Mouse (Mus musculus) cerebellum, adult 18-20 months (tissue): ENCODE data around the gene Gm49383.
"Not testable (repeated sequence)": the region's sequence is repeated elsewhere in the genome, so short reads cannot be mapped to it uniquely, and the experiment has no call there.

Source experiments
- DNase-seq, 2 experiments: peaks; one replicate each; pipeline ENCODE4 v3.0.0; 2021

Gene Gm49383

GRCm38 (mm10) chr12:69198985-69199384 lies 2.1 kb upstream of the Gm49383 start:
- no peak for DNase-seq

GRCm38 (mm10) chr12:69198164-69198535 lies 1.2 kb upstream of the Gm49383 start, which contains the start of gene Dnaaf2:
TSS of gene Dnaaf2 (minus strand) at chr12:69198429.
- peak; percentile 66 to 74 for DNase-seq

- peak; percentile 47 to 67 for DNase-seq
These were observed 667 bp upstream of the Gm49383 start for GRCm38 (mm10) chr12:69197378-69198163.

GRCm38 (mm10) chr12:69192637-69193036 lies 4.3 kb downstream of the Gm49383 start:
- no peak for DNase-seq

GRCm38 (mm10) chr12:69191396-69191795 lies 5.5 kb downstream of the Gm49383 start:
- no peak for DNase-seq

GRCm38 (mm10) chr12:69190522-69190921 lies 6.4 kb downstream of the Gm49383 start:
- DNase-seq, result no peak

GRCm38 (mm10) chr12:69190074-69190473 lies 6.8 kb downstream of the Gm49383 start:
- no peak for DNase-seq

GRCm38 (mm10) chr12:69186811-69187471 lies 10.0 kb downstream of the Gm49383 start:
- DNase-seq, result no peak

- no peak for DNase-seq
These were observed 11.5 kb downstream of the Gm49383 start for GRCm38 (mm10) chr12:69185371-69185770.

- DNase-seq, result no peak
These were observed 12.3 kb downstream of the Gm49383 start for GRCm38 (mm10) chr12:69184342-69185295.

GRCm38 (mm10) chr12:69183583-69184308 lies 13.2 kb downstream of the Gm49383 start, which contains the start of the genes Rpl36al and Mgat2:
TSS of gene Rpl36al (minus strand) at chr12:69184083.
TSS of gene Mgat2 (plus strand) at chr12:69184157.
- DNase-seq, result peak; percentile 99 to 100

GRCm38 (mm10) chr12:69181800-69182199 lies 15.1 kb downstream of the Gm49383 start:
- DNase-seq, result no peak

- DNase-seq, result no peak
These were observed 17.5 kb downstream of the Gm49383 start for GRCm38 (mm10) chr12:69179371-69179770.

- no peak for DNase-seq
These were observed 19.4 kb downstream of the Gm49383 start for GRCm38 (mm10) chr12:69177526-69177925.

GRCm38 (mm10) chr12:69175975-69176374 lies 20.9 kb downstream of the Gm49383 start:
- DNase-seq, result no peak

- no peak for DNase-seq
These were observed 25.6 kb downstream of the Gm49383 start for GRCm38 (mm10) chr12:69171307-69171706.

GRCm38 (mm10) chr12:69168461-69169106 lies 28.3 kb downstream of the Gm49383 start, which contains the start of gene Lrr1:
TSS of gene Lrr1 (plus strand) at chr12:69168814.
- DNase-seq, result peak; percentile 79 to 88

GRCm38 (mm10) chr12:69167656-69168460 lies 29.0 kb downstream of the Gm49383 start:
- DNase-seq, result no peak

- DNase-seq, result not testable (repeated sequence)
These were observed 29.9 kb downstream of the Gm49383 start for GRCm38 (mm10) chr12:69166861-69167581.

- DNase-seq, result no peak
These were observed 32.0 kb downstream of the Gm49383 start for GRCm38 (mm10) chr12:69164904-69165303.
